Mouse (Mus musculus): ENCODE measurements around the gene Ltf.

GRCm38 (mm10) chr9:111048452-111048851 is 29.4 kb downstream of the Ltf start:
- peak; percentile 42; the same call in 1 of the 2 replicates for TF ChIP-seq POLR2A (IDR thresholded peaks at IDR 0.05; ENCODE audit: borderline replicate concordance, extremely low read depth, low read depth, low read length)
- TF ChIP-seq CTCF (IDR thresholded peaks at IDR 0.05; ENCODE audit: insufficient read depth, low read length) = no peak

All from lung, adult 2 months (tissue).